17 mouse cellular contexts compared by ENCODE assay signal in the genomic region with DNA sequence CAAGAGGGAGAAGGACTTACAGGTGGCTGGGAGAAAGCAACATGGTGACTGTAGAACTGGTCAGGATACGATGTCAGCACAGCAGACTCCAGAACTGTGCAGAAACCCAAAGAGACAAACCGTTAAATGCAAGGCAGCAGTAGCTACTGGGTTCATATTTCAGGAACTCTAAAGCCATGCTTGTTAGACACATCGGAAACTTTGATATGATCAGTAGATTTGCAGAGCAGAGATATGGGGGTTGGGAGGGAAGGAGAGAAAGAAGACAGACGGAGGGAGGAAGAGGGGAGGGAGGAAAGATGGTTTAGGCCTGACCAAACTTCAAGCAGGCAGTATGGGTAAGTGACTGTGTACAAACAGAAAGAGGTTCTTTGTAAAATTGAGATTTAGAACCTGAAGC. TPM values are rescaled to one million over a fixed set of nuclear protein-coding genes. Genes with fewer than 3 reads are reported as not detected.
"Had no signal": no experiment of that assay in that cellular context is flagged by ENCODE, and none has a peak within 500 bp of the region (broad histone marks: within the 10 kb centered on the region; RNA-seq: fewer than 3 reads in every experiment).

No protein-coding gene starts in this region.

- H3K4me1 ChIP-seq: midbrain, embryonic 13.5 days; midbrain, embryonic 15.5 days; neural tube, embryonic 12.5 days; stomach, embryonic 15.5 days had no signal

- H3K36me3 ChIP-seq: midbrain, embryonic 13.5 days; midbrain, embryonic 15.5 days; neural tube, embryonic 12.5 days; stomach, embryonic 15.5 days had no signal

- DNase-seq: lung, adult 18-20 months; lung, embryonic 14.5 days; lung, postnatal 10 days; lung, postnatal 4 days; right cerebral cortex, postnatal 14 days; thymus, postnatal 14 days; thymus, postnatal 36 days had no signal

- H3K27me3 ChIP-seq: midbrain, embryonic 13.5 days; midbrain, embryonic 15.5 days; neural tube, embryonic 12.5 days; stomach, embryonic 15.5 days had no signal

- ATAC-seq: midbrain, embryonic 13.5 days; midbrain, embryonic 15.5 days had no signal

- H3K4me2 ChIP-seq: lung, embryonic 14.5 days; midbrain, embryonic 11.5 days; midbrain, embryonic 13.5 days; midbrain, embryonic 15.5 days; neural tube, embryonic 12.5 days; stomach, embryonic 15.5 days had no signal

- H3K9me3 ChIP-seq: midbrain, embryonic 13.5 days; midbrain, embryonic 15.5 days; neural tube, embryonic 12.5 days; stomach, embryonic 15.5 days had no signal

- H3K9ac ChIP-seq: lung, embryonic 14.5 days; midbrain, embryonic 13.5 days; midbrain, embryonic 15.5 days; neural tube, embryonic 12.5 days; stomach, embryonic 15.5 days had no signal

- H3K27ac ChIP-seq: midbrain, embryonic 13.5 days; midbrain, embryonic 15.5 days; neural tube, embryonic 12.5 days; stomach, embryonic 15.5 days; stomach, postnatal 0 days had no signal

- H3K4me3 ChIP-seq: megakaryocyte, embryonic 14.5 days; midbrain, embryonic 13.5 days; midbrain, embryonic 15.5 days; neural tube, embryonic 12.5 days; stomach, embryonic 15.5 days had no signal

RNA-seq across cellular contexts. Expression of a gene that starts 6.4 kb away (rescaled TPM):
- total RNA-seq: monocyte, adult 5-6 weeks; neutrophil, adult 5-6 weeks had no signal
- polyA plus RNA-seq: midbrain, embryonic 13.5 days; thymus, postnatal 0 days had no signal
